Mouse (Mus musculus): Measurements from ENCODE around the gene P2ry10. TPM values are rescaled to one million over a fixed set of nuclear protein-coding genes. Genes with fewer than 3 reads are reported as not detected.
"Not testable (repeated sequence)": the region's sequence is repeated elsewhere in the genome, so short reads cannot be mapped to it uniquely, and the experiment has no call there.

The P2ry10 gene
- not detected in 2 replicates for polyA plus RNA-seq (2016; fragmentation: Nextera tagmentation; extraction: Ambion mirVana)

DNA sequence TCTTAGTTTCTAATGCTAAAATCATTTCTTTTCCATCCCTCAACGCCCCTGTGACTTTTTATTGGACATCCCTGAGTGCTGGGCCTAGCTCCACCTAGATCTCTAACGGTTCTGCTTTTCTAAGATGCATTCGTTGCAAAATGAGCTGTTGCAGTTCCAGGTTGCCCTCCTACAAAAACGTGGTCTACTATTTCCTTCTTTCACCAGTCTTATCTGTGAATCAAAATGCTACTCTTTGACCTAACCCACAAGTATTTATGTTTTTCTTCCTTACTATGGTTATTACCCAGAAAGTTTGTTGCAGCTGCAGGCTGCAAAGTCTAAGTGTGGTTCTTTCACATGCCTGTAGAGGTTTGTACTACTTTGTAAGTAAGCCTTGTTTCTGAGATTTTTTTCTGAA is at the start of gene P2ry10:
TSS of gene P2ry10 (plus strand) at position 316 of the 400 bp plus-strand sequence.
- WGBS: 74% methylated on average over 4 of the region's 4 CpGs
- no peak within 1 kb of the TSS for H3K27ac ChIP-seq
- H3K4me3 ChIP-seq: no peak within 1 kb of the TSS

DNA sequence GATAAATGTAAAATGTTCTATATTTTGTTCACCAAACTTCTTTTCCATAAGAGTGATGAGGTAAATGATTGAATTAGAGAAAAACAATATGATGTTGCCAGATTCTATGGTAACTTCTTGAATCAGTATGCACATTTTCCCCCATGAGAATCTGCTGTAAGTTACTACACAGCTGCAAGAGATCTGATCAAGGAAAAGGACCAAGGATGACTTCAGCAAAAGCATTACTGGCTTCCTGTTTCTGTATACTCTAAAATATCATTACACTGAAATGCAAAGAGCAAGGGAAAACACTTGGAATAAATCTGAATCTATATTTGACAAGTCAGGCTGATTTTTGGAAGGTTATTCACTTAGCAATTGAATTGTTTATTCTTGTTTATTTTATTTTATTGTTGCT is 49.1 kb upstream of the P2ry10 start:
- no peak for DNase-seq (ENCODE audit: extremely low spot score, low spot score)
- no peak overlapping the region for H3K4me3 ChIP-seq
- H3K4me1 ChIP-seq: no peaks in the 10 kb centered on the region
- no peaks in the 10 kb centered on the region for H3K9me3 ChIP-seq
- H3K27ac ChIP-seq: no peak overlapping the region
- peaks cover 11% of the 10 kb centered on the region; the same call in 1 of the 2 replicates for H3K27me3 ChIP-seq (ENCODE audit: poor library complexity, severe bottlenecking)
- no peaks in the 10 kb centered on the region for H3K36me3 ChIP-seq (replicated peaks)

More for the DNA sequence above, at the start of gene P2ry10:
- DNase-seq (ENCODE audit: extremely low spot score, low spot score): no peak
- H3K4me1 ChIP-seq: no peaks in the 10 kb centered on the region
- peaks cover 13% of the 10 kb centered on the region; the same call in 1 of the 2 replicates for H3K27me3 ChIP-seq (ENCODE audit: poor library complexity, severe bottlenecking)
- H3K9me3 ChIP-seq: no peaks in the 10 kb centered on the region
- H3K36me3 ChIP-seq (replicated peaks): no peaks in the 10 kb centered on the region

DNA sequence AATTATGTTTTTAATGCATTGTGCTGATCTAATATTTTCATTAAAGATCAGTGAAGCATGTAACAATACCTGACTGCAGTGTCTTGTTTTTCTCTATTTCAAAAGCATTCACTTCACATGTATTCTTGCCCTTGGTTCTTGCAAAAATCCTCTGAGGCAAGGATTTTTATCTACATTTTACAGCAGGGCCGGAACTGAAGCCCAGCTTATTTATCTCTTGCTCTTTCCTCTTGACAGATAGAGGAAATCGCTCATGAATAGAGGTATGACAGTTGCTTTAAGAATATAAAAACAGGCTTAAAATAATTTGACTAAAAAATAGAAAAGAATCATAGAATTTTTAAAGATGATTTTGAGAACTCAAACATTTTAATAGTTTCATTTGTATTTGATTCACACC is 48.7 kb upstream of the P2ry10 start:
- H3K27ac ChIP-seq: no peak overlapping the region
- peaks cover 9% of the 10 kb centered on the region; the same call in 1 of the 2 replicates for H3K27me3 ChIP-seq (ENCODE audit: poor library complexity, severe bottlenecking)
- no peak overlapping the region for H3K4me3 ChIP-seq
- H3K4me1 ChIP-seq: no peaks in the 10 kb centered on the region
- no peak for DNase-seq (ENCODE audit: extremely low spot score, low spot score)
- H3K9me3 ChIP-seq: no peaks in the 10 kb centered on the region
- no peaks in the 10 kb centered on the region for H3K36me3 ChIP-seq (replicated peaks)
- WGBS: 86% methylated on average over 2 of the region's 2 CpGs

DNA sequence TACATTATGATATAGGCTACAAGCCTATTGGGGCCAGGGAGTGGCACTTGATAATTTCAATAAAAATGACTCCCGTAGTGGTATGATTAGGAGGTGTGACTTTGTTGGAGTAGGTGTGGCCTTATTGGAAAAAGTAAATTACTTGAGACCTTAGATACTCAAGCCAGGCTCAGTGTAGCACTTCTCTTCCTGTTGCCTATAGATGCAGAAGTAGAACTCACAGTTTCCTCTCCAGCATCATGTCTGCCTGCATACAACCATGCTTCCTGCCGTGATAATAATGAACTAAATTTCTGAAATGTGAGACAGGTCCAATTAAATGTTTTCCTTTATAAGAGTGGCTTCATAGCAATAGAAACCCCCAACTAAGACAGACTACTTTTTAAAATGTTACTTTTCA is 45.9 kb upstream of the P2ry10 start:
- no peaks in the 10 kb centered on the region for H3K36me3 ChIP-seq (replicated peaks)
- no peaks in the 10 kb centered on the region for H3K4me1 ChIP-seq
- H3K4me3 ChIP-seq: no peak overlapping the region
- 92% methylated on average over 2 of the region's 2 CpGs for WGBS
- DNase-seq (ENCODE audit: extremely low spot score, low spot score): no peak
- no peak overlapping the region for H3K27ac ChIP-seq
- H3K27me3 ChIP-seq (ENCODE audit: poor library complexity, severe bottlenecking): no peaks in the 10 kb centered on the region
- H3K9me3 ChIP-seq: no peaks in the 10 kb centered on the region

DNA sequence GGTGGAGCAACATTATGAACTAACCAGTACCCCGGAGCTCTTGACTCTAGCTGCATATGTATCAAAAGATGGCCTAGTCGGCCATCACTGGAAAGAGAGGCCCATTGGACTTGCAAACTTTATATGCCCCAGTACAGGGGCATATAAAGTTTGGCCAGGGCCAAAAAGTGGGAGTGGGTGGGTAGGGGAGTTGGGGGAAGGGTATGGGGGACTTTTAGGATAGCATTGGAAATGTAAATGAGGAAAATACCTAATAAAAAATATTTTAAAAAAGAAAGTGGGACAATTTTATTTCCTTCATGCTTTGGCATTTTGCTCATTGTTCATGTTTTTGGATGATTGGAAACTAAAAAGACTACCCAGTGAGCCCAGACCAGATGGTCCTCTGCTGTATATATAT is 4.9 kb upstream of the P2ry10 start:
- not testable (repeated sequence) for H3K9me3 ChIP-seq; H3K27me3 ChIP-seq (ENCODE audit: poor library complexity, severe bottlenecking); H3K36me3 ChIP-seq (replicated peaks); DNase-seq (ENCODE audit: extremely low spot score, low spot score); H3K4me3 ChIP-seq; H3K27ac ChIP-seq; H3K4me1 ChIP-seq
- 100% methylated on average over 2 of the region's 2 CpGs for WGBS

DNA sequence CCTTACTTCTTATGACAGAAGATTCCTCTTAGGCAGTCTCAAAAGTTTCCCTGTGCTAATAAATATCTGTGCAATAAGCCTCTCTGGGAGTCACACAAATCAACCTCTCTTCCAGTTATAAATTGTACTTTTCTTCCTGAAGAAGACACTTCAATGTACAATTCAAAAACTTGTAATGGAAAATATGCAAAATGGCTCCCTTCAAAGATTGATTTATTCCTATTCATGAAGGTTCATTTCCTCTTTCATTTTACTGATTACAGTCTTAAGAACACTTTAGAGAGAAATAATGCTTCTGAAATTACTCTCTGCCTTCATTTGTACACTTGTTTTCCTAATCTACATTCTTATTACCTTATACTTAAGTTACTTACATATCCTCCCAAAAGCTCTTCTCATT is 4.0 kb upstream of the P2ry10 start:
- Histone ChIP-seq H3K9me3 (no peaks in the 10 kb centered on the region), H3K4me3 (no peak overlapping the region), H3K4me1 (no peaks in the 10 kb centered on the region), H3K27ac (no peak overlapping the region), H3K27me3 (ENCODE audit: poor library complexity, severe bottlenecking) (peaks cover 6% of the 10 kb centered on the region; the same call in 1 of the 2 replicates), H3K36me3 (replicated peaks) (no peaks in the 10 kb centered on the region)
- no peak for DNase-seq (ENCODE audit: extremely low spot score, low spot score)

DNA sequence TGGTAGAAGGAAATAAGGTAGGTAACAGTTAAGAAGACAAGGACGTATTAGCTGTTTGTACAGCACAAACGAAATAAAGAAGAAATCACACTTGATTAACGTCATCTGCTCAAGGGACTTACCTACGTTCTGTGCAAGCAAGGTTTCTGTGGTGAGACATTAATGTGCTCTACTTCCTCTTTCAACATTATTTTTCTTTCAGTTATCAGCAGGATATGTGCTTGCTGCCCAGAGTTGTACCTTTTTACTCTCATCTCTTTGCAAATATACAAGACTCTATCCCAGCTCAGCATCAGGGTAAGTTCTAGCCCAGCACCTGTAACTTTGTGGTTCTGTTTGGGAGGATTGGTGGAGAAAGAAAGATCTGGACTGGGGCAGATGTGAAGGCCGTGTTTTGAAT is 839 bp downstream of the P2ry10 start:
- H3K36me3 ChIP-seq (replicated peaks): no peaks in the 10 kb centered on the region
- no peaks in the 10 kb centered on the region for H3K4me1 ChIP-seq
- peaks cover 13% of the 10 kb centered on the region; the same call in 1 of the 2 replicates for H3K27me3 ChIP-seq (ENCODE audit: poor library complexity, severe bottlenecking)
- DNase-seq (ENCODE audit: extremely low spot score, low spot score): no peak
- H3K4me3 ChIP-seq: no peak overlapping the region
- H3K27ac ChIP-seq: no peak overlapping the region
- WGBS: 82% methylated on average over 5 of the region's 5 CpGs
- H3K9me3 ChIP-seq: no peaks in the 10 kb centered on the region

DNA sequence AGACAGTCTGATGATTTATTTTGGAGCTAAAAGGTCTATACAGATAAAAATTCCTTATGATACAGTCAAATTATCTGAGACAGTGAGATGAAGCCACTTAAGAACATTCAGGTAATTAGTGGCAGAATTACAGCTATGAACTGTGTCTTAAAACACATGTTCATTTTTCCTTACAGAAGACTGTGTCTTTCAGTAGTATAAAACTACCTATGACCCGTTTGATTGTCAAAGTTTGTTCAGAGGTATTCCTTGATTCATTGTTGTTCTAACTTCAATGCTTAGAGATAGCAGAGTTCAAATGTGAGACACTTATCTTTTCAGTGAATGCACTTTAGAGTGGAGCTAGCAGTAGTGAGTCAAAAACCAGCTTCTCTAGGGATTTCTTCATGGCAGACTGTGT is 1.6 kb downstream of the P2ry10 start:
- H3K9me3 ChIP-seq: no peaks in the 10 kb centered on the region
- H3K27ac ChIP-seq: no peak overlapping the region
- 73% methylated on average over 1 of the region's 1 CpGs for WGBS
- no peak overlapping the region for H3K4me3 ChIP-seq
- no peak for DNase-seq (ENCODE audit: extremely low spot score, low spot score)
- H3K27me3 ChIP-seq (ENCODE audit: poor library complexity, severe bottlenecking): peaks cover 13% of the 10 kb centered on the region; the same call in 1 of the 2 replicates
- H3K36me3 ChIP-seq (replicated peaks): no peaks in the 10 kb centered on the region
- H3K4me1 ChIP-seq: no peaks in the 10 kb centered on the region

DNA sequence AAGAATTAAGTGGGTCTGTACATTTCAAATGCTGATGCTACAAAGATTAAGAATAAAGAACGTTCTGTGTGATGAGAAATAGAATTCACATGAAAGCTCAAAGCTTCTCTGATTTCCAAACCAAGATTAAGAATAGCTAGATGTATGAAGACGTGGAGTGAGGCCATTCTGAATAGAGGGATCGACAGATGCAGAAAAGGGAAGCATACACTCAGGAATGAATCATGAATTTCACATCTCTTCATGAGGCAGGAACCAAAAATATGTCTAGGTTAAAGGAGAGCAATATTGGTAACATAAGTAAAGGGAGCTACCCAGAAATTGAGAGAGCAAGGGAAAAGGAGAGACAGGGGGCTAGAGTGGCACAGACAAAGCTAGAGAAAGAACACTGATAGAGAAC is 7.3 kb downstream of the P2ry10 start:
- Histone ChIP-seq H3K4me3 (no peak overlapping the region), H3K4me1 (no peaks in the 10 kb centered on the region), H3K36me3 (replicated peaks) (no peaks in the 10 kb centered on the region), H3K27me3 (ENCODE audit: poor library complexity, severe bottlenecking) (peaks cover 3% of the 10 kb centered on the region; the same call in 1 of the 2 replicates), H3K9me3 (no peaks in the 10 kb centered on the region), H3K27ac (no peak overlapping the region)
- WGBS: 79% methylated on average over 3 of the region's 3 CpGs
- no peak for DNase-seq (ENCODE audit: extremely low spot score, low spot score)

DNA sequence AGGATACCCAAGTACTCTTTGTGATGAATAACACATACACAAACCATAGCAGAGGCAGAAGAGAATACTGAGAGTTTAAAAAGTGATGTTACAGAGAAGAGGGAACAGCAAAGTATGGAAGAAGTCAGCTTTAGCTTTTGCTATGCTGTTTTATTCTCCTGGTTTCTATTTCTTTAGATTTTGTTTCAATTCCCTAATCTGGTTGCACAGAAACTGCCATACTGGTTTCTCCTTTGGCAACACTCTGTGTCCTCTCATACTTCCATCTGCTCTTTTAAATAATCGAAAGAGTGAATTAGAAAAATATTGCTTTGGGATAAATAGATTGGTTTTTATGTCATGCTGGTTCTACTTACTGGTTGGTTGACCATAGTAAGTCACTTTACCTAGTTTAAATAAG is 28.0 kb downstream of the P2ry10 start:
- peaks cover 4% of the 10 kb centered on the region; the same call in 1 of the 2 replicates for H3K27me3 ChIP-seq (ENCODE audit: poor library complexity, severe bottlenecking)
- H3K4me1 ChIP-seq: no peaks in the 10 kb centered on the region
- no peak for DNase-seq (ENCODE audit: extremely low spot score, low spot score)
- no peaks in the 10 kb centered on the region for H3K36me3 ChIP-seq (replicated peaks)
- H3K27ac ChIP-seq: no peak overlapping the region
- 97% methylated on average over 1 of the region's 1 CpGs for WGBS
- no peak overlapping the region for H3K4me3 ChIP-seq
- no peaks in the 10 kb centered on the region for H3K9me3 ChIP-seq

DNA sequence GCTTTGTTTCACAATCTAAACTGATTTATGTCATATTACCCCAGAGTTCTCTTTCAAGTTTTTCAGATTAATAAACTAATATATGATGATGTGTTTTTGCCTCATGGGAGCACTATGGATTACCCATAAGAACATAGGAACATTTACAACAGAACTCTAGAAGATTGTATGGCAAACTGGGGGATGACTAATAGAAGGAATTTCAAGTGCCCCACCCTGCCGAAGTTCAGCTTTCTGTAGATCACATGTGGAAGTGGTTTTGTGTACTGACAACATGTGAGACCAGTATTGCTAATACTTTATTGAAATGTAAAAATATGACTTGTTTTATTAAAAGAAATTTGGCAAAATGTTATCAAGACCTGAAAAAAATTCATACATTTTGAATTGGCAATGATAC is 28.7 kb downstream of the P2ry10 start:
- WGBS: 79% methylated on average over 1 of the region's 1 CpGs
- Histone ChIP-seq H3K27me3 (ENCODE audit: poor library complexity, severe bottlenecking) (peaks cover 7% of the 10 kb centered on the region; the same call in 1 of the 2 replicates), H3K36me3 (replicated peaks) (no peaks in the 10 kb centered on the region), H3K4me1 (no peaks in the 10 kb centered on the region), H3K27ac (no peak overlapping the region), H3K9me3 (no peaks in the 10 kb centered on the region), H3K4me3 (no peak overlapping the region)
- no peak for DNase-seq (ENCODE audit: extremely low spot score, low spot score)

DNA sequence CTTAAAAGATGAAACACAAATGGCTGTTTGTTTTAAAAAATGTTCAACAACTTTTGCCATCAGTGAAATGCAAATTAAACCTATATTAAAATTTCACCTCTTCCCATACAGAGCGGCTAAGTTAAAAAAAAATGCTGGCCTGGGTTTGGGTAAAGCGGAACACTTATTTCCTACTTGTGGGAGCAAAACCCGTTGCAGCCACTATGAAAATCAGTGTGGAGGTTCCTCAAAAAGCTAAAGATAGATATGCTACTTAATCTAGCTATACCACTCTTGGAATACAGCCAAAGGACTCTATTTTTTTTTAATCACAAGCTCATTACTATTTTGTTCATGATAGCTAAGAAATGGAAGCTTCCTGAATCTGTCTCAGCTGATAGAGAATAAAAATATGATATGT is 54.9 kb downstream of the P2ry10 start:
- no peaks in the 10 kb centered on the region for H3K4me1 ChIP-seq
- H3K27ac ChIP-seq: no peak overlapping the region
- DNase-seq (ENCODE audit: extremely low spot score, low spot score): no peak
- H3K9me3 ChIP-seq: no peaks in the 10 kb centered on the region
- H3K4me3 ChIP-seq: no peak overlapping the region
- peaks cover 13% of the 10 kb centered on the region for H3K27me3 ChIP-seq (ENCODE audit: poor library complexity, severe bottlenecking)
- H3K36me3 ChIP-seq (replicated peaks): no peaks in the 10 kb centered on the region
- 86% methylated on average over 3 of the region's 3 CpGs for WGBS

DNA sequence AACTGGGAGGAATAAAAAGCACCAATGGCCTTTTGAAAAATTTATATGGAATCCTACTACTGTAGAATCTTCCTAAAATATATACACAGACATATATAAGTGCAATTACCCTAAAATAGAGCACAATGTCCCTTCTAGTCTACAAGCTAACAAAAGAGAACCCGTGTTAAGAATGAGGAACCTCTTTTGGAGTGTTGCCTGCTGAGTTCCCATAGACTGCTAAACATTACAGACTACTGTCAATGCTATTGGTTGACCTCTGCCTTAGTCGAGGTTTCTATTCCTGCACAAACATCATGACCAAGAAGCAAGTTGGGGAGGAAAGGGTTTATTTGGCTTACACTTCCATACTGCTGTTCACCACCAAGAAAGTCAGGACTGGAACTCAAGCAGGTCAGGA is 55.6 kb downstream of the P2ry10 start:
- Histone ChIP-seq H3K4me3 (no peak overlapping the region), H3K27ac (no peak overlapping the region), H3K36me3 (replicated peaks) (no peaks in the 10 kb centered on the region), H3K27me3 (ENCODE audit: poor library complexity, severe bottlenecking) (peaks cover 17% of the 10 kb centered on the region), H3K4me1 (no peaks in the 10 kb centered on the region), H3K9me3 (no peaks in the 10 kb centered on the region)
- no peak for DNase-seq (ENCODE audit: extremely low spot score, low spot score)
- WGBS: 82% methylated on average over 2 of the region's 2 CpGs

DNA sequence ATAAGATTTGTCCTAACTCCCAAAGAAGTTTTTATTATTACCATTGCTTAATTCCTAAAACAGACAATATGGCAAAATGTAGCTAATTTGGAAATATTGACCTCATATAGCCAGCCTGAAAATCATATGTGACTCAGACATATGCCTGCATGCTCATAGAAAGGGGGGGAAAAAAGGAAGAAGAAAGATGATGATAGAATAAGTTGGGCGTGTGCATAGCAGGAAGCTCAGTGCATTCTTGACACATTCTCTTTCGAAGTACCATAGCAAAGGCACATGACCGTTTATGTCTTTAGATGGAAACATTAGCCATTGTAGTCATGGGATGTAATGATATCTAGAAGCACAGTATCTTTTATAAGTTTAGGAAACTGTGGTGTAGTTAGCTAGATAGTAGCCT is 60.4 kb downstream of the P2ry10 start, which contains the start of gene P2ry10b:
TSS of gene P2ry10b (plus strand) at position 247 of the 400 bp plus-strand sequence.
- H3K4me3 ChIP-seq: no peak within 1 kb of the TSS
- no peaks in the 10 kb centered on the region for H3K9me3 ChIP-seq
- peaks cover 42% of the 10 kb centered on the region for H3K27me3 ChIP-seq (ENCODE audit: poor library complexity, severe bottlenecking)
- WGBS: 93% methylated on average over 3 of the region's 3 CpGs
- H3K27ac ChIP-seq: no peak within 1 kb of the TSS
- H3K36me3 ChIP-seq (replicated peaks): no peaks in the 10 kb centered on the region
- DNase-seq (ENCODE audit: extremely low spot score, low spot score): no peak
- H3K4me1 ChIP-seq: peaks cover 6% of the 10 kb centered on the region; the same call in 1 of the 2 replicates

Data from forebrain, embryonic 10.5 days (tissue).